ENCODE assay signal across 1 mouse cellular context in the genomic region with DNA sequence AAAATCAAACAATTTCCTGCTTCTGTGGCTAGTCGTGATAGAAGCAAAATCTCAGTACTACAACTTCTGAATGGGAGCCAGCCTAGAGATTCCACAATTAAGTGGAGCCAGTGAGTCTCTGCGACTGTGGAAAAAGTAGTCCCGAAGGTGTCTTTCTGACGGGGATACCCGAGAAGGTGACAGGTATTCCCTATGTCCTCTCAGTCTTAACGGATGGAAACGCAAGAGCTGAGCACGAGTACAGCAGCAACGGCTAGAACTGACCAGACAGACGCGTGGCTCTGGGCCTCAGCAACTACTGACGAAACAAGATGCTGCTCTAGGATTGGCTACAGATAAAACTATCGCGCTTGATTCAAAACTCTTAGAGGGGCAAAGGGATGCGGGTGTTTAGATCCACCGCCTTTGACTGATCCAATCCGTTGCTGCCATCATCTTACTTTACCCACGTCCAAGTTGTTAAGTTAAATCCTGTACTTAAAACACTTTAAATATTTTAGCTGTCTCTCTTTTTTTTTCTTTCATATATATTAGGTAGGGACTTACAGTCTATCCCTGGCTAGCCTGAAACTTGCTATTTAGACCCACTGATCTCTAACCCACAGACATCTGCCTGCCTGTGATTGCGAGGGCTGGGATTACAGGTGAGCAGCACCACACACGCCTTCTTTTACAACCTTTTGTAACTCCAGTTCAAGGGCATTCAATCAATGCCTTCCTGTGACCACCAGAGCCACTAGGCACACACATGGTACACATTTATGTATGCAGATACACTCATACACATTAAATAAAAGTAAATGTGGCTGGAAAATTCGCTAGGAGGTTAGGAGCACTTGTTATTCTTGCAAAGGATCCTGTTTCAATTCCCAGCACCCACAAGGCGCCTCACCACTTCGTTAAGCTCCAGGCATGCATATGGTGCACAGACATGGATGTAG.
TF ChIP-seq lines count a peak whose summit lies in the region.

TSS of gene Nasp (minus strand) at position 220 of the 941 bp plus-strand sequence.

TF ChIP-seq in CH12.LX, 34 proteins besides CTCF, POLR2A, EP300 and RAD21 (continued from another document):
- TF ChIP-seq SIN3A (IDR thresholded peaks at IDR 0.05; ENCODE audit: low read length) (peak; percentile 66; the same call in 1 of the 2 replicates), ZC3H11A (IDR thresholded peaks at IDR 0.05; ENCODE audit: low read depth, low read length) (no peak), ZNF384 (IDR thresholded peaks at IDR 0.05; ENCODE audit: low read depth, low read length) (peak; percentile 48; the same call in 1 of the 2 replicates), ELF1 (IDR thresholded peaks at IDR 0.05; ENCODE audit: low read depth, low read length) (no peak), MAX (IDR thresholded peaks at IDR 0.05; ENCODE audit: low read length) (peak; percentile 95), SMC3 (IDR thresholded peaks at IDR 0.05; ENCODE audit: low read depth, low read length) (no peak), KAT2A (IDR thresholded peaks at IDR 0.05; ENCODE audit: insufficient replicate concordance, low read length) (no peak), MXI1 (IDR thresholded peaks at IDR 0.05; ENCODE audit: low read depth, low read length) (peak; percentile 95), IRF4 (IDR thresholded peaks at IDR 0.05; ENCODE audit: low read depth, low read length) (no peak), BHLHE40 (IDR thresholded peaks at IDR 0.05; ENCODE audit: low read depth, low read length) (peak; percentile 69), MYC (IDR thresholded peaks at IDR 0.05; ENCODE audit: low read depth, low read length) (peak; percentile 95), CHD2 (IDR thresholded peaks at IDR 0.05; ENCODE audit: low read length) (peak; percentile 98), RCOR1 (conservative IDR thresholded peaks at IDR 0.05; ENCODE audit: low read depth, low read length) (no peak), USF2 (conservative IDR thresholded peaks at IDR 0.05; ENCODE audit: low read depth, low read length) (no peak), PAX5 (IDR thresholded peaks at IDR 0.05; ENCODE audit: low read length) (no peak), MAFK (IDR thresholded peaks at IDR 0.05; ENCODE audit: insufficient replicate concordance, low read length) (no peak), E2F4 (IDR thresholded peaks at IDR 0.05; ENCODE audit: insufficient replicate concordance, low read depth, low read length) (no peak; the same call in 1 of the 2 replicates)
